Mouse (Mus musculus): ENCODE data around the gene Heca. TPM values are rescaled to one million over a fixed set of nuclear protein-coding genes. Genes with fewer than 3 reads are reported as not detected.
"Not testable (repeated sequence)": the region's sequence is repeated elsewhere in the genome, so short reads cannot be mapped to it uniquely, and the experiment has no call there.

Gene Heca
- polyA plus RNA-seq, 1 experiment from 2014 or later, result 2.9 TPM

DNA sequence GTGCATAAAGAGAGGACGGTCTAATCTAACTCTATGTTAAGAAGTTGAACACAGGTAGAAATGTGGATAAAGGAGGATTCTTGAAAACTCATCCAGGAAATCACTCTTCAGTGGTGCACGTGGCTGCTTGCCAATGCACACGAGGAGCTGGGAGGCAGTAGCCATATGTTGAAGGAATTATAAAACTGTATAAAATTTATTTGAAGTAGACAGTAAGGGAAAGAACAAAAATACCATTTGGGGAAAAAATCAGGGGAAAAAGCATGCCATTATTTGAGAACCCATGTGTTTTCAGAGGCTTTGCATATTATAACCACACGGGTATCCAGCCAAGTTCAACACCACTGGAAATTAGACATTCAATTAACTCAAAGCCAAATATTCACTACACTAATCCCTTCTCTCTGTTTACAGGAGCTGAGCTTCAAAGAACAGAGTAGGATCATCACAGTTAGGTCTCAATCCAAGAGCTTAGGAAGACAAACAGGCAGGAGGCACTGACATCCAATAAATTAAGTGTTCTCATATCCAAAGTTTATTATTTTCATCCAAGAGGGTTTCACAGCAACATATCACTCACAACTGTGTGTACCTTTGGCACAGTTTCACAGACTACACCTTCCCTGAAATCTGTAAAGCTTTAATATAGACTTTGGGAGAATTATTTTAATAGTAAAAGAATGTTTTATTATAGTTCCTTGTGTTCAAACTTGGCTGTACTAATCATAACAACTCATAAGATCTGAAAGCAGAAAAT lies 102.9 kb downstream of the Heca start:
- H3K4me1 ChIP-seq (ENCODE audit: insufficient read depth, low read length), result no peaks in the 10 kb centered on the region
- no peak for ATAC-seq (ENCODE audit: low FRiP score, low TSS enrichment)
- 57% methylated on average over 4 of the region's 4 CpGs for whole genome bisulfite sequencing
- no peak overlapping the region for H3K9ac ChIP-seq (replicated peaks; ENCODE audit: low read length)
- no peak overlapping the region for H3K4me3 ChIP-seq (ENCODE audit: low read length)
- no peaks in the 10 kb centered on the region for H3K36me3 ChIP-seq (ENCODE audit: insufficient read depth, low read length)
- no peak overlapping the region for H3K27ac ChIP-seq (ENCODE audit: low read length)
- H3K9me3 ChIP-seq (ENCODE audit: low read length), result no peaks in the 10 kb centered on the region
- no peaks in the 10 kb centered on the region for H3K27me3 ChIP-seq (ENCODE audit: insufficient read depth, low read length)
- no peak overlapping the region for H3K4me2 ChIP-seq (replicated peaks; ENCODE audit: low read depth, low read length)

DNA sequence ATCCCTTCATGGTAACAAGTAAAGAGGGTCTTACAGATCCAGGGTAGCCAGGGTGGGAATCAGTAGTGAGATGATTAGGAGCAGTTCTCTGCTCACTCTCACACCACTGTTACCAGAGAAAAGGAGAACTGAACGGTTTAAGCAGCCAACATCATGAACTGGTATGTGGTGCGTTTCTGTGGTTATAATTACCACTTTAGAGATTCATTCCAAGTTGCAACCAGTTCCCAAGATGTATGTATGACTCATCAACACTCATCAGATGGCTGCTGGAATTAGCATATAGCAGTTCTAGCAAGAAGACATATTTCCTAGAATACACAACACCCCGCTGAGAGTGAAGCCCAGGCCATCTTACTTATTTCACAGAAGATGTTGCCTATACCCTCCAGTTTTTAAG lies 105.8 kb downstream of the Heca start:
- Histone ChIP-seq H3K9me3 (ENCODE audit: low read length) (no peaks in the 10 kb centered on the region), H3K9ac (replicated peaks; ENCODE audit: low read length) (no peak overlapping the region), H3K4me1 (ENCODE audit: insufficient read depth, low read length) (no peaks in the 10 kb centered on the region), H3K27ac (ENCODE audit: low read length) (no peak overlapping the region), H3K27me3 (ENCODE audit: insufficient read depth, low read length) (no peaks in the 10 kb centered on the region), H3K36me3 (ENCODE audit: insufficient read depth, low read length) (no peaks in the 10 kb centered on the region), H3K4me2 (replicated peaks; ENCODE audit: low read depth, low read length) (no peak overlapping the region), H3K4me3 (ENCODE audit: low read length) (no peak overlapping the region)
- no peak for ATAC-seq (ENCODE audit: low FRiP score, low TSS enrichment)
- 85% methylated on average over 3 of the region's 3 CpGs for WGBS

DNA sequence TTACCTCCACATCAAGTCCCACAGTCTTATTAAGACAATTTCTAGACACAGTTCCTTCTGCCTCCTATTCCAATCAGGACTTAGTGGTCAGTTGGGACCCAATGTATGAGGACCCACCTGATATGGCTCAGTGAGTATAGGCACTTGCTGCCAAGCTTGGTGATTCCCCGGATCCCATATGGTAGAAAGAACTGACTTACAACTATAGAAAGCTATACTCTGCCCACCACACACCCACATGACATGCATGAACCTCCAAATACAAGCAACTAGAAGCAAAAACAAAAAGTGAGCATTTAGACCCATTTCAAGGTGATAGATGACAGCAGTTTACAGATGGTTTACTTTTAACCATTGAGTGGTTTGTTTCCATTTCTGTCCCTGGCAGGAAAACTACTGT lies 111.6 kb downstream of the Heca start:
- 90% methylated on average over 1 of the region's 1 CpGs for WGBS
- 0 out of 2 replicates have a peak, but pooled peaks cover 4% of the 10 kb centered on the region for H3K4me1 ChIP-seq (ENCODE audit: insufficient read depth, low read length)
- ATAC-seq (ENCODE audit: low FRiP score, low TSS enrichment), result no peak
- H3K9me3 ChIP-seq (ENCODE audit: low read length), result no peaks in the 10 kb centered on the region
- no peak overlapping the region for H3K27ac ChIP-seq (ENCODE audit: low read length)
- H3K27me3 ChIP-seq (ENCODE audit: insufficient read depth, low read length), result no peaks in the 10 kb centered on the region
- no peak overlapping the region for H3K4me3 ChIP-seq (ENCODE audit: low read length)
- H3K9ac ChIP-seq (replicated peaks; ENCODE audit: low read length), result no peak overlapping the region
- no peaks in the 10 kb centered on the region for H3K36me3 ChIP-seq (ENCODE audit: insufficient read depth, low read length)
- no peak overlapping the region for H3K4me2 ChIP-seq (replicated peaks; ENCODE audit: low read depth, low read length)

DNA sequence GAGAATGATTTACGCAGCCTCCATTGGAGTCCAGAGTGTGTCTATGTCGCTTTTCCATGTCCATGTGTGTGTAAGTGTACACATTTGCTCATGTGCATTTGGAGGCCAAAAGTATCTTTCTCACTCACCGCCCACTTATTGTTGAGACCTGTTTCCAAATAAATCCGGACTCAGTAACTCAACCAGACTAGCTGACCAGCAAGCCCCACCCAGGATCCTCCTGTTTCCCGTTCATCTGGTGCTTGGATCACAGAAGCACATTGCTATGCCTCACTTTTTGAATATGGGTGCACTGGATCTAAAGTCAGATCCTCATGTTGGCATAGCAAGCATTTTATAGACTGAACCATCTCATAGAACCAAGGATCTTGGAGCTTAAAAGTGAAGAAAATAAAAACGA lies 112.8 kb downstream of the Heca start:
- H3K9ac ChIP-seq (replicated peaks; ENCODE audit: low read length), result no peak overlapping the region
- ATAC-seq (ENCODE audit: low FRiP score, low TSS enrichment), result no peak
- no peaks in the 10 kb centered on the region for H3K9me3 ChIP-seq (ENCODE audit: low read length)
- no peak overlapping the region for H3K4me3 ChIP-seq (ENCODE audit: low read length)
- H3K27ac ChIP-seq (ENCODE audit: low read length), result no peak overlapping the region
- WGBS, result 80% methylated on average over 6 of the region's 6 CpGs
- H3K4me1 ChIP-seq (ENCODE audit: insufficient read depth, low read length), result 0 out of 2 replicates have a peak, but pooled peaks cover 4% of the 10 kb centered on the region
- H3K36me3 ChIP-seq (ENCODE audit: insufficient read depth, low read length), result no peaks in the 10 kb centered on the region
- no peaks in the 10 kb centered on the region for H3K27me3 ChIP-seq (ENCODE audit: insufficient read depth, low read length)
- no peak overlapping the region for H3K4me2 ChIP-seq (replicated peaks; ENCODE audit: low read depth, low read length)

DNA sequence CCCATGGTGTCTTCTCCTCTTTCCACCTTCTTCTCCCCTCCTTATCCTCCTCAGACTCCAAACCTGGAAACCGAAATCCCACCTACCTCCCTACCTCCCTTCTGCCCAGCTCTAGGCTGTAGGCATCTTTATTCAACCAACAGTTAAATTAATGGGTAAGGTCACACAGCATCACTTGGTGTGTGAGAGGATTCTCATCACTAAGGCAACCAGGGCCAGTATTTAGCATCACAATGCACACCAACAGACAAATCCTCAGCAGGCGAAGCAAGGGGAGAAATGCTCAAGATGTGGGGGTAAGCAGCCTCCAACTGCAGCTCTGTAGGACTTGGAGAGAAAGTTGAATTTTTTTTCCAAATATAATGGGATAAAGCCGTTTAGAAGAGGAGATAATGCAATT lies 116.8 kb downstream of the Heca start:
- Histone ChIP-seq H3K27ac (ENCODE audit: low read length) (no peak overlapping the region), H3K4me3 (ENCODE audit: low read length) (no peak overlapping the region)
- WGBS, result 67% methylated on average over 3 of the region's 3 CpGs

DNA sequence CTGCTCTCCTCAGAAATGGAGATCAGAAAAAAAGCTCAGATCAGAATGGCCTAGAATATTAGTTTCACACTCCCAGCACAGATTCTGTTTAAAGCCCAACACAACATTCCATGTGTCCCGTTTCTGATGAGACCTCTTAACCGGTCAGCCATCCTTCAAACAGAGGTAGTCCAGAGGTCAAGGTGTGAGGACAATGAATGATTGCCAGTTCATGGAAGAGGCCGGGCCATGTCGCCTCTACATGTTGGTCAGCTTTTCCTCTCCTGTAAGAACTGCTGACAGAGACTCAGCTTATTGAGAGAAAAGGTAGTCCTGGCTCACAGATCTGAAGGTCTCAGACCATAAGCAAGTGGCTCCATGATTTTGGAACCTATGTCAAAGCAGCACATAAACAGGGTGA lies 118.7 kb downstream of the Heca start:
- Histone ChIP-seq H3K4me1 (ENCODE audit: insufficient read depth, low read length) (no peaks in the 10 kb centered on the region), H3K9me3 (ENCODE audit: low read length) (no peaks in the 10 kb centered on the region), H3K4me3 (ENCODE audit: low read length) (no peak overlapping the region), H3K27ac (ENCODE audit: low read length) (no peak overlapping the region), H3K36me3 (ENCODE audit: insufficient read depth, low read length) (no peaks in the 10 kb centered on the region), H3K27me3 (ENCODE audit: insufficient read depth, low read length) (no peaks in the 10 kb centered on the region), H3K4me2 (replicated peaks; ENCODE audit: low read depth, low read length) (no peak overlapping the region), H3K9ac (replicated peaks; ENCODE audit: low read length) (no peak overlapping the region)
- no peak for ATAC-seq (ENCODE audit: low FRiP score, low TSS enrichment)
- 56% methylated on average over 4 of the region's 4 CpGs for WGBS

More for the DNA sequence above, 116.8 kb downstream of the Heca start:
- no peak for ATAC-seq (ENCODE audit: low FRiP score, low TSS enrichment)
- no peaks in the 10 kb centered on the region for H3K27me3 ChIP-seq (ENCODE audit: insufficient read depth, low read length)
- no peak overlapping the region for H3K9ac ChIP-seq (replicated peaks; ENCODE audit: low read length)
- no peaks in the 10 kb centered on the region for H3K9me3 ChIP-seq (ENCODE audit: low read length)
- H3K36me3 ChIP-seq (ENCODE audit: insufficient read depth, low read length), result no peaks in the 10 kb centered on the region
- H3K4me1 ChIP-seq (ENCODE audit: insufficient read depth, low read length), result 0 out of 2 replicates have a peak, but pooled peaks cover 4% of the 10 kb centered on the region
- no peak overlapping the region for H3K4me2 ChIP-seq (replicated peaks; ENCODE audit: low read depth, low read length)

DNA sequence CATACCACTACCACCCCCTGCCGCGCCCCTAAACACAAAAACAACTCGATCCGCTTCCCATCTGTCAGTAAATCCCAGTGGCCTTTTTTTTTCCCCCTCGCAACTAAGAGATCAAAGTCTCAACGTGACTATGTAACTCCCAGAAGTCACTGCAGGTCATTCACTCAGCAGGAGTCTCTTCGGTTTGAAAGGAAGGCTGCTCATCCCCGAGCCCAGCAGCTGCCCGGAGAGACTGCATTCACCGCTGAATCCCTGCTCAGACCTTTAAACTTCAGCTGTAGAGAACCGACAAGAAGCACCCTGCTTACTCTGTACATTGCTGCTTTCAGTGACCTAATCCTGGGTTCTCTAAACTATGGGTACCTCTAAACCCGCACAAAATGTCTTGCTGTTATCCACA lies 120.5 kb downstream of the Heca start:
- 8% methylated on average over 12 of the region's 12 CpGs for whole genome bisulfite sequencing
- Histone ChIP-seq H3K36me3 (ENCODE audit: insufficient read depth, low read length) (no peaks in the 10 kb centered on the region), H3K4me3 (ENCODE audit: low read length) (peak overlapping the region; percentile 15), H3K27ac (ENCODE audit: low read length) (no peak overlapping the region), H3K4me2 (replicated peaks; ENCODE audit: low read depth, low read length) (peak overlapping the region; percentile 45), H3K9me3 (ENCODE audit: low read length) (no peaks in the 10 kb centered on the region), H3K9ac (replicated peaks; ENCODE audit: low read length) (peak overlapping the region; percentile 53), H3K4me1 (ENCODE audit: insufficient read depth, low read length) (no peaks in the 10 kb centered on the region), H3K27me3 (ENCODE audit: insufficient read depth, low read length) (no peaks in the 10 kb centered on the region)
- ATAC-seq (ENCODE audit: low FRiP score, low TSS enrichment), result no peak

DNA sequence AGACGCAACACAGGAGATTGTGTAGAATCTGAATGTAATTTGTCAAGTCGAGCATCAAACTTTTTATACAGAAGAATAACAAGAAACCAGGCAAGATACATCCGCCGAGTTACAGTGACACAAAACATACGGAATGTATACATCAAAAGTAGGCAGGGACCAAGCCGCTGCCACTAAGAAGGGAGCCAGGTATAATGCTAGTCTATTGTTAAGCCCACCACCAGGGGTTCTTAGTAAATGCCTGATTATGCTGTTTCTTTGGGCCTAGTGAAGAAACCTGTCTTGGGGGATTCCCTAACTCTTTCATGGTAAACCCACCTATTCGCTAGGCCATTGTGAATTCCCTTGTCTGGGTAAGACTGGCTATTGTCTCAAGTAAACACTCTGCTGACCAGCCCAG lies 127.4 kb downstream of the Heca start:
- not testable (repeated sequence) for H3K4me1 ChIP-seq (ENCODE audit: insufficient read depth, low read length); H3K4me3 ChIP-seq (ENCODE audit: low read length); H3K36me3 ChIP-seq (ENCODE audit: insufficient read depth, low read length); H3K27ac ChIP-seq (ENCODE audit: low read length); ATAC-seq (ENCODE audit: low FRiP score, low TSS enrichment); H3K27me3 ChIP-seq (ENCODE audit: insufficient read depth, low read length); H3K9ac ChIP-seq (replicated peaks; ENCODE audit: low read length); H3K9me3 ChIP-seq (ENCODE audit: low read length); H3K4me2 ChIP-seq (replicated peaks; ENCODE audit: low read depth, low read length)
- WGBS, result 88% methylated on average over 7 of the region's 7 CpGs

Other genes with a start within 250 kb of the Heca start
- 62.0 and 67.8 TPM in 2 replicates for gene Cited2, start 224.8 kb downstream of the Heca start, polyA plus RNA-seq (2015; fragmentation: Nextera tagmentation; extraction: Ambion mirVana)
- gene Txlnb, start 151.8 kb downstream of the Heca start, polyA plus RNA-seq (2015; fragmentation: Nextera tagmentation; extraction: Ambion mirVana), result 0.91 and 1.1 TPM in 2 replicates
- 102 and 111 TPM in 2 replicates for gene Abracl, start 75.2 kb upstream of the Heca start, polyA plus RNA-seq (2015; fragmentation: Nextera tagmentation; extraction: Ambion mirVana)
- gene Reps1, start 107.8 kb upstream of the Heca start, polyA plus RNA-seq (2015; fragmentation: Nextera tagmentation; extraction: Ambion mirVana), result 10.0 and 12.8 TPM in 2 replicates